In the genomic region with DNA sequence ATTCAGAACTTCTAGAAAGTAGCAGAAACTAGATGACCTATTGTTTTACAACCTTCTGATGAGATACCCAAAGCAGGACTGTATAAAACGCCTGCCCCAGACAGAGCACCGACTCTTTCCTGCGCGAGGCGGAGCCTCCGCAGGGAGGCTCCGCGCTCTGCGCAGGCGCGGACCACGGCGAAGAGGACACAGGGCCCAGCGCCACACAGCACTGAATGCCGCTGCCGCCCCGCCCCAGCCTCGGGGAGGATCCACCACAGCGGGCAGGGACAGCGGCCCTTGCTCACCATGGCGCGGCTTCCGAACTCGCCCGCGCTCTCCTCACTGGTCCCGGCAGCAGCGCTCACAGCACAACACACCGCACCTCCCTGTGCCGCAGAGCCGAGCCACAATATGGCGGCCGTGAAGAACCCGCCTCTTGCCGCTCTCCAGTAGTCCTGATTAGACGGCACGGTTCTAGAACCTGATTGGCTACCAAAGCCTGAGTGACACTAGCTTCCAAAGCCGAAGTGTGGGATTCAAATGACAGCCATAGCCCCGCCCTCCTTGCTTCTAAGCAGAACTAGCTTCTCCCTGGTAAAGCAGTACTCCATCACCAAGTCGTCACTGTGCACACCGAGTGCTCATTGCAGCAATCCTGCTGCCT, we compare ENCODE assay signal across 8 mouse cellular contexts. TPM values are rescaled to one million over a fixed set of nuclear protein-coding genes. Genes with fewer than 3 reads are reported as not detected.
DNase-seq lines count a peak whose midpoint lies in the region; ATAC-seq lines count a peak whose summit lies in the region.

A gene (minus strand): TSS at position 384 of the 646 bp plus-strand sequence.

- H3K9me3 ChIP-seq in heart, embryonic 14.5 days (ENCODE audit: control insufficient read depth, low read length), result no peaks in the 10 kb centered on the region
- no peaks in the 10 kb centered on the region for H3K9me3 ChIP-seq in liver, embryonic 13.5 days (replicated peaks)
- no peaks in the 10 kb centered on the region for H3K9me3 ChIP-seq in stomach, embryonic 16.5 days (replicated peaks; ENCODE audit: control insufficient read depth, low read length)

- no peaks in the 10 kb centered on the region; the same call in 1 of the 2 replicates for H3K36me3 ChIP-seq in heart, embryonic 14.5 days (ENCODE audit: control insufficient read depth, insufficient read depth, low read length)
- peaks cover 21% of the 10 kb centered on the region for H3K36me3 ChIP-seq in liver, embryonic 13.5 days
- no peaks in the 10 kb centered on the region for H3K36me3 ChIP-seq in stomach, embryonic 16.5 days (ENCODE audit: control insufficient read depth, insufficient read depth, low read length)

- peak within 1 kb of the TSS; percentile 80 to 83 for H3K4me3 ChIP-seq in heart, embryonic 14.5 days (ENCODE audit: control insufficient read depth in 1 of 2, insufficient read depth in 1 of 2, low read depth in 1 of 2, low read length in 2 of 2)
- H3K4me3 ChIP-seq in liver, embryonic 13.5 days (replicated peaks), result peak within 1 kb of the TSS; percentile 89
- H3K4me3 ChIP-seq in stomach, embryonic 16.5 days (replicated peaks; ENCODE audit: low read length), result peak within 1 kb of the TSS; percentile 90

- DNase-seq in c-Kit-negative CD71-positive TER-119-positive erythroid progenitor cells, embryonic 14.5 days (ENCODE audit: low read depth, low spot score), result peak; percentile 98
- peak; percentile 98 for DNase-seq in fibroblast of lung, adult 2 months (ENCODE audit: low read depth)
- DNase-seq in kidney, postnatal 14 days, result peak; percentile 94
- DNase-seq in liver, embryonic 13.5 days, result peak; percentile 92
- DNase-seq in neural tube, embryonic 10.5 days (ENCODE audit: extremely low spot score, low spot score), result peak; percentile 91

- H3K27ac ChIP-seq in heart, embryonic 14.5 days (replicated peaks in 1 of 2; ENCODE audit: control insufficient read depth in 1 of 2, insufficient read depth in 1 of 2, low read depth in 2 of 2, low read length in 2 of 2), result peak within 1 kb of the TSS; percentile 98 to 99
- peak within 1 kb of the TSS; percentile 98 for H3K27ac ChIP-seq in liver, embryonic 13.5 days
- H3K27ac ChIP-seq in stomach, embryonic 16.5 days (ENCODE audit: low read length), result peak within 1 kb of the TSS; percentile 100

- peak within 1 kb of the TSS; percentile 96 for H3K9ac ChIP-seq in heart, embryonic 14.5 days (ENCODE audit: low read length)
- H3K9ac ChIP-seq in liver, embryonic 13.5 days, result peak within 1 kb of the TSS; percentile 93
- peak within 1 kb of the TSS; percentile 99 for H3K9ac ChIP-seq in stomach, embryonic 16.5 days (ENCODE audit: low read length)

- H3K4me2 ChIP-seq in heart, embryonic 14.5 days (ENCODE audit: low read length), result peak within 1 kb of the TSS; percentile 78
- peak within 1 kb of the TSS; percentile 77 for H3K4me2 ChIP-seq in liver, embryonic 13.5 days
- peak within 1 kb of the TSS; percentile 83 for H3K4me2 ChIP-seq in stomach, embryonic 16.5 days (ENCODE audit: low read depth, low read length)

- under 1% methylated on average over 41 of the region's 41 CpGs for WGBS in heart, embryonic 14.5 days
- under 1% methylated on average over 41 of the region's 41 CpGs for WGBS in liver, embryonic 13.5 days (ENCODE audit: insufficient replicate concordance)
- under 1% methylated on average over 41 of the region's 41 CpGs for WGBS in stomach, embryonic 16.5 days

- no peaks in the 10 kb centered on the region for H3K27me3 ChIP-seq in heart, embryonic 14.5 days (ENCODE audit: control insufficient read depth, insufficient read depth, low read length)
- no peaks in the 10 kb centered on the region for H3K27me3 ChIP-seq in liver, embryonic 13.5 days
- no peaks in the 10 kb centered on the region for H3K27me3 ChIP-seq in stomach, embryonic 16.5 days (ENCODE audit: control insufficient read depth, insufficient read depth, low read length)

- ATAC-seq in CD4-positive, CD25-positive, alpha-beta regulatory T cell, adult 4 months, result peak; percentile 99
- ATAC-seq in heart, embryonic 14.5 days (ENCODE audit: insufficient number of reproducible peaks, insufficient read depth, low FRiP score, low read depth), result peak; percentile 98
- peak; percentile 97 for ATAC-seq in liver, embryonic 13.5 days (ENCODE audit: low read depth)
- ATAC-seq in stomach, embryonic 16.5 days (ENCODE audit: insufficient read depth, low FRiP score), result peak; percentile 99

- peaks cover 0 to 17% of the 10 kb centered on the region in 2 experiments; a peak in 2 of 4 replicates for H3K4me1 ChIP-seq in heart, embryonic 14.5 days (ENCODE audit: control insufficient read depth in 2 of 2, insufficient read depth in 2 of 2, low read length in 2 of 2)
- peaks cover 49% of the 10 kb centered on the region for H3K4me1 ChIP-seq in liver, embryonic 13.5 days (replicated peaks)
- H3K4me1 ChIP-seq in stomach, embryonic 16.5 days (ENCODE audit: control insufficient read depth, insufficient read depth, low read length), result peaks cover 11% of the 10 kb centered on the region; the same call in 1 of the 2 replicates

RNA-seq across cellular contexts. Expression of the gene that starts here (rescaled TPM):
- 1 to 10 TPM; 2.1 to 3.2 TPM for polyA plus RNA-seq in CD4-positive, CD25-positive, alpha-beta regulatory T cell, adult 4 months (2017; shearing (Covaris generic))
- polyA plus RNA-seq in heart, embryonic 14.5 days (2014; fragmentation: Nextera tagmentation; extraction: Ambion mirVana), result 0.98 TPM in 1 of 2 replicates, not detected in the other
- 0.28 and 0.63 TPM in 2 replicates for polyA plus RNA-seq in liver, embryonic 13.5 days (2015; fragmentation: Nextera tagmentation; extraction: Ambion mirVana)
- 0.55 TPM in 1 of 2 replicates, not detected in the other for polyA plus RNA-seq in stomach, embryonic 16.5 days (2015; fragmentation: Nextera tagmentation; extraction: Ambion mirVana)

Comparison
In these comparisons a context has a peak if more than half of its experiments do, and no peak if none do; other contexts are left out.
1. Peak in every context shown above with its lines: DNase-seq, ATAC-seq, H3K4me3 ChIP-seq and H3K27ac ChIP-seq.
2. Peak in ATAC-seq, H3K4me3 ChIP-seq, H3K27ac ChIP-seq, H3K9ac ChIP-seq and H3K4me2 ChIP-seq in heart, embryonic 14.5 days; RNA of the gene not detected or under 1 TPM.
3. Peak in DNase-seq, ATAC-seq, H3K4me3 ChIP-seq, H3K27ac ChIP-seq, H3K9ac ChIP-seq and H3K4me2 ChIP-seq in liver, embryonic 13.5 days; RNA of the gene not detected or under 1 TPM.
4. Peak in ATAC-seq, H3K4me3 ChIP-seq, H3K27ac ChIP-seq, H3K9ac ChIP-seq and H3K4me2 ChIP-seq in stomach, embryonic 16.5 days; RNA of the gene not detected or under 1 TPM.